Mouse (Mus musculus): ENCODE data around the gene Lmx1b. TPM values are rescaled to one million over a fixed set of nuclear protein-coding genes. Genes with fewer than 3 reads are reported as not detected.
A peak's percentile ranks its signal among the peaks of the same experiment; 100 is the strongest.

The Lmx1b gene
- total and polyA plus RNA-seq, 3 experiments = 0.05 to 1.5 TPM; not detected in 1

GRCm38 (mm10) chr2:33546879-33547278 lies 93.4 kb downstream of the Lmx1b start:
- H3K27me3 ChIP-seq (ENCODE audit: insufficient read depth, low read length) = peaks cover 3% of the 10 kb centered on the region; the same call in 1 of the 2 replicates
- no peak overlapping the region for H3K4me3 ChIP-seq (ENCODE audit: low read depth, low read length)
- no peak for TF ChIP-seq GATA1 (IDR thresholded peaks at IDR 0.05; ENCODE audit: borderline replicate concordance, low read length)
- no peaks in the 10 kb centered on the region for H3K4me1 ChIP-seq (ENCODE audit: insufficient read depth, low read depth, low read length)
- H3K36me3 ChIP-seq (replicated peaks) = no peaks in the 10 kb centered on the region
- no peaks in the 10 kb centered on the region for H3K9me3 ChIP-seq (replicated peaks)
- DNase-seq (ENCODE audit: low spot score) = no peak
- ATAC-seq (ENCODE audit: extremely low read depth, insufficient number of reproducible peaks, low FRiP score, poor library complexity, severe bottlenecking) = no peak

- DNase-seq (ENCODE audit: low spot score) (no peak), ATAC-seq (ENCODE audit: extremely low read depth, insufficient number of reproducible peaks, low FRiP score, poor library complexity, severe bottlenecking) (no peak)
- TF ChIP-seq TAL1 (conservative IDR thresholded peaks at IDR 0.05; ENCODE audit: low read depth, low read length) = no peak
- no peak for TF ChIP-seq CTCF (IDR thresholded peaks at IDR 0.05; ENCODE audit: low read depth, low read length)
- no peak for TF ChIP-seq POLR2AphosphoS5 (IDR thresholded peaks at IDR 0.05; ENCODE audit: insufficient replicate concordance, low read depth, low read length)
- TF ChIP-seq GATA2 (IDR thresholded peaks at IDR 0.05; ENCODE audit: borderline replicate concordance, low read depth, low read length) = no peak
- TF ChIP-seq GATA1 (IDR thresholded peaks at IDR 0.05; ENCODE audit: borderline replicate concordance, low read length) = no peak
- Histone ChIP-seq H3K27me3 (ENCODE audit: insufficient read depth, low read length) (peaks cover 3% of the 10 kb centered on the region; the same call in 1 of the 2 replicates), H3K4me3 (ENCODE audit: low read depth, low read length) (no peak overlapping the region), H3K4me1 (ENCODE audit: insufficient read depth, low read depth, low read length) (no peaks in the 10 kb centered on the region), H3K36me3 (replicated peaks) (no peaks in the 10 kb centered on the region), H3K9me3 (replicated peaks) (no peaks in the 10 kb centered on the region)
These were observed 94.3 kb downstream of the Lmx1b start for GRCm38 (mm10) chr2:33546051-33546450.

GRCm38 (mm10) chr2:33544781-33545566 lies 95.3 kb downstream of the Lmx1b start:
- no peak for DNase-seq (ENCODE audit: low spot score)
- Histone ChIP-seq H3K36me3 (replicated peaks) (no peaks in the 10 kb centered on the region), H3K27me3 (ENCODE audit: insufficient read depth, low read length) (peaks cover 3% of the 10 kb centered on the region; the same call in 1 of the 2 replicates), H3K4me1 (ENCODE audit: insufficient read depth, low read depth, low read length) (no peaks in the 10 kb centered on the region), H3K9me3 (replicated peaks) (no peaks in the 10 kb centered on the region), H3K4me3 (ENCODE audit: low read depth, low read length) (no peak overlapping the region)
- TF ChIP-seq CTCF (IDR thresholded peaks at IDR 0.05; ENCODE audit: low read depth, low read length) = no peak
- ATAC-seq (ENCODE audit: extremely low read depth, insufficient number of reproducible peaks, low FRiP score, poor library complexity, severe bottlenecking) = no peak

- TF ChIP-seq CTCF (IDR thresholded peaks at IDR 0.05; ENCODE audit: low read depth, low read length) (no peak), GATA1 (IDR thresholded peaks at IDR 0.05; ENCODE audit: borderline replicate concordance, low read length) (no peak), TAL1 (conservative IDR thresholded peaks at IDR 0.05; ENCODE audit: low read depth, low read length) (no peak), GATA2 (IDR thresholded peaks at IDR 0.05; ENCODE audit: borderline replicate concordance, low read depth, low read length) (no peak), POLR2AphosphoS5 (IDR thresholded peaks at IDR 0.05; ENCODE audit: insufficient replicate concordance, low read depth, low read length) (no peak)
- no peaks in the 10 kb centered on the region for H3K9me3 ChIP-seq (replicated peaks)
- H3K27me3 ChIP-seq (ENCODE audit: insufficient read depth, low read length) = peaks cover 3% of the 10 kb centered on the region
- H3K36me3 ChIP-seq (replicated peaks) = no peaks in the 10 kb centered on the region
- no peak overlapping the region for H3K4me3 ChIP-seq (ENCODE audit: low read depth, low read length)
- no peak for DNase-seq (ENCODE audit: low spot score)
- no peaks in the 10 kb centered on the region for H3K4me1 ChIP-seq (ENCODE audit: insufficient read depth, low read depth, low read length)
- ATAC-seq (ENCODE audit: extremely low read depth, insufficient number of reproducible peaks, low FRiP score, poor library complexity, severe bottlenecking) = no peak
These were observed 96.0 kb downstream of the Lmx1b start for GRCm38 (mm10) chr2:33544203-33544762.

- H3K4me3 ChIP-seq (ENCODE audit: low read depth, low read length) = no peak overlapping the region
These were observed 96.7 kb downstream of the Lmx1b start for GRCm38 (mm10) chr2:33543429-33544202.

GRCm38 (mm10) chr2:33542696-33543428 lies 97.4 kb downstream of the Lmx1b start:
- TF ChIP-seq TAL1 (conservative IDR thresholded peaks at IDR 0.05; ENCODE audit: low read depth, low read length) (no peak), CTCF (IDR thresholded peaks at IDR 0.05; ENCODE audit: low read depth, low read length) (0 out of 2 replicates have a peak, but pooled peaks have one; percentile 35)
- ATAC-seq (ENCODE audit: extremely low read depth, insufficient number of reproducible peaks, low FRiP score, poor library complexity, severe bottlenecking) (no peak), DNase-seq (ENCODE audit: low spot score) (peak; percentile 63)
- Histone ChIP-seq H3K36me3 (replicated peaks) (no peaks in the 10 kb centered on the region), H3K27me3 (ENCODE audit: insufficient read depth, low read length) (peaks cover 3% of the 10 kb centered on the region), H3K4me1 (ENCODE audit: insufficient read depth, low read depth, low read length) (no peaks in the 10 kb centered on the region), H3K9me3 (replicated peaks) (no peaks in the 10 kb centered on the region), H3K4me3 (ENCODE audit: low read depth, low read length) (no peak overlapping the region)

More at GRCm38 (mm10) chr2:33543429-33544202, 96.7 kb downstream of the Lmx1b start:
- Histone ChIP-seq H3K36me3 (replicated peaks) (no peaks in the 10 kb centered on the region), H3K9me3 (replicated peaks) (no peaks in the 10 kb centered on the region), H3K27me3 (ENCODE audit: insufficient read depth, low read length) (peaks cover 3% of the 10 kb centered on the region), H3K4me1 (ENCODE audit: insufficient read depth, low read depth, low read length) (no peaks in the 10 kb centered on the region)
- no peak for TF ChIP-seq GATA1 (IDR thresholded peaks at IDR 0.05; ENCODE audit: borderline replicate concordance, low read length)
- no peak for TF ChIP-seq TAL1 (conservative IDR thresholded peaks at IDR 0.05; ENCODE audit: low read depth, low read length)
- no peak for TF ChIP-seq POLR2AphosphoS5 (IDR thresholded peaks at IDR 0.05; ENCODE audit: insufficient replicate concordance, low read depth, low read length)
- TF ChIP-seq GATA2 (IDR thresholded peaks at IDR 0.05; ENCODE audit: borderline replicate concordance, low read depth, low read length) = no peak
- ATAC-seq (ENCODE audit: extremely low read depth, insufficient number of reproducible peaks, low FRiP score, poor library complexity, severe bottlenecking) (no peak), DNase-seq (ENCODE audit: low spot score) (no peak)
